Mouse (Mus musculus) liver, postnatal 0 days (tissue): ENCODE results near the gene Sec14l2.

Experiments
- CTCF ChIP-seq: sonication (generic); IDR thresholded peaks from 2 replicates; pipeline ENCODE4 v1.5.1; 2016; ENCODE audit warnings: antibody characterized with exemption, low read depth
- EP300 ChIP-seq: IDR thresholded peaks from 2 replicates; pipeline ENCODE4 v1.6.1; 2016; ENCODE audit warnings: antibody characterized with exemption, low read depth, mild to moderate bottlenecking

GRCm38 (mm10) chr11:4047766-4048165 is 75.4 kb downstream of the Sec14l2 start:
- no peak for TF ChIP-seq CTCF
- no peak for TF ChIP-seq EP300
